Mouse (Mus musculus) mesoderm, embryonic 11.5 days (tissue): Measurements from ENCODE around the gene Gm21987.

Experiments used
- DNase-seq: peaks from one replicate; pipeline ENCODE4 v3.0.0-alpha.2; 2012; ENCODE audit warnings: low read depth, low spot score

Gene Gm21987

DNA sequence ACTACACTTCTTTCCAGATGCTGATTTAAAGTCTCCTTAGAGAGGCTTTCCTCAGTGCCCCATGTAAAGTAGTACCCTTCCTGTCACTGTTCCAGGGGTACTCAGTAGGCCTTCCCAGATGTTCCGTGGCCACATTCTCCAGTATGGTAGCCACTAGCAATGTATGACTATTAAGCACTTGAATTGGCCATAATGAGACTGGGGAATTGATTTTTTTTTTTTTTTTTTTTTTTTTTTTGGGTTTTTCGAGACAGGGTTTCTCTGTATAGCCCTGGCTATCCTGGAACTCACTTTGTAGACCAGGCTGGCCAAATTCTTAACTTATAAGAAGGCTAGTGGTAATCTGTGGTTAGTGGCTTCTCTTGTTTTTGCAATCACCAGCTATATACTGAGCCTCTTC lies 3.0 kb downstream of the Gm21987 start:
- no peak for DNase-seq

- DNase-seq, result no peak
These were observed 3.6 kb downstream of the Gm21987 start for GRCm38 (mm10) chr16:38350361-38350855.

GRCm38 (mm10) chr16:38350939-38351338 lies 4.1 kb downstream of the Gm21987 start:
- no peak for DNase-seq

- no peak for DNase-seq
These were observed 5.2 kb downstream of the Gm21987 start for GRCm38 (mm10) chr16:38352031-38352430.

- no peak for DNase-seq
These were observed 6.0 kb downstream of the Gm21987 start for GRCm38 (mm10) chr16:38352851-38353250.

DNA sequence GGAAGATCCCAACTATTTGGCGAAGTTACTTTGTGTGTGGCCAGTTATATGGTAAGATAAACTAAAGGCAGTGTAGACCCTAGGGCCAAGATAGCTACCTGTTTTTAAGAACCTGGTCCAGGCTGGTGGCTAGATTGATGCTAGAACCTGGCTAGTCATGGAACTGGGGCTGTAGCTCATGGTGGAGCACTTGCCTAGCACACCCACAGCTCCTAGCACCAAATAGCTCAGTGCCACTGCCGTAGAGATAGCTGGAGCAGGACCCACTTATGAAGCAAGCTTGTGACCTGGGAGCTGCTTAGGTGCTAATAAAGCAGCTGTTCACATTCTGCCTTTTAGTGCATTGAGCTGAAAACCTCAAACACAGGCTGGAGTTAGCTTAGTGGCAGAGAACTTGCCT lies 6.8 kb downstream of the Gm21987 start:
- DNase-seq, result no peak

GRCm38 (mm10) chr16:38354185-38354913 lies 7.5 kb downstream of the Gm21987 start:
- DNase-seq, result no peak

DNA sequence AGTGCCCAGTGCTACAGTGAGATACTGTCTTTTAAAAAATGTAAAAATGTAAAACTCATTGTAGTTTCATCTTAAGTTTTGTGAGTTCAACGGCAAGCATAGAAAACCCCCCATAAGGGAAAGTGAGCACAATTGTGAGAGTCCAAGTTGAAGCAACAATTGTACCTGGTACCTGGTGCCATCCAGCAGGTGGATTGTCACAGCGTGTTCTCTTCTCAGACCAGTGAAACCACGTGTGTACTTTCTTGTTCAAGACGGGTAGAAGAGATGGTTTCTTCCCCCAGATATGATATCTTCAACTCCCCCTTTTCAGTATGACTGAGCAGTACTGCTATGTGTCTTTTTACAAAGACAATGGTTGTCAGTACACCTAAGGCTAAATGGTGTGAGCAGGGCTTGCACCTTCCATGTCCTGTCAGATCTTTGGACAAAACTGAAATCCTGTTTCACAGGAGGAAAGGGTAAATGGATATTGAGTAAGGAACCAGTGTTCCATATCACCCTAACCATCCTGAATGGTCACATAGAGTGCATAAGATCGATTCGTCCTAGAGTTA lies 11.5 kb downstream of the Gm21987 start:
- DNase-seq, result no peak

DNA sequence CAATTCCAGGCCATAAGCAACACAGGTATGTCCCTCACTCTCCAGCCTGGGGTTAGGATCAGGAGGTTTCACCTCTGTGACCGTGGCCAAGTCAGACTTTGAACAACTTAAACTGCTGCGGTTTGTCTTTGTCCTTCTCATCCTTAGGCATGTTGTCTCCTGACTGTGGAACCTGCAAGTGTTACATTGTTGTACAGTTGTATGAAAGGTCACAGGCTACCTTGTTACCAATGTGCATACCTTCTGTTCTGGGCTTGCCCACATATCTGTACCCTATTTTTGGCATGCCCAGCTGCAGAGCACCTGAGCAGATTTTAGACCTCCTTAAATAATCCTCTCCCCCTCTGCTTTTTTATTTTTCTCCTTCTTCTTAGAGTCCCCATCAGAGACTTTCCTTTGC lies 12.4 kb downstream of the Gm21987 start:
- DNase-seq, result no peak

DNA sequence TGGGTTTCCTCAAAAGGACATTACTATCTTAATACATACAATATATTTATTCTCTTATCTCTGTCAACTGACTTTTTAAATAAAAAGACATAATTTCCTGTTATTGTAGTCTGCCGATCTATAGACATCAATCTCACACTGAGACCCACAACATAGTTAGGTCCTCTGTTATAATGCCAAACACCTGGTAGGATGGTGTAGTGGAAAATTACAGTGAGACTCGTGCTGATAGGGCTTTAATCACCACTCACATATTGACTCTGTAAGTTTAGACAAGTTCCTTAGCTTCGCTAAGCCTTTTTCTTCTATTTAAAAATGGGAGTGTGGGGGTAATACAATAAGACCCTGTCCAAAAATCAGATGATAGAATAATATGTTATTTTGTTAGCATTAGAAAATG lies 13.0 kb downstream of the Gm21987 start:
- DNase-seq, result no peak

DNA sequence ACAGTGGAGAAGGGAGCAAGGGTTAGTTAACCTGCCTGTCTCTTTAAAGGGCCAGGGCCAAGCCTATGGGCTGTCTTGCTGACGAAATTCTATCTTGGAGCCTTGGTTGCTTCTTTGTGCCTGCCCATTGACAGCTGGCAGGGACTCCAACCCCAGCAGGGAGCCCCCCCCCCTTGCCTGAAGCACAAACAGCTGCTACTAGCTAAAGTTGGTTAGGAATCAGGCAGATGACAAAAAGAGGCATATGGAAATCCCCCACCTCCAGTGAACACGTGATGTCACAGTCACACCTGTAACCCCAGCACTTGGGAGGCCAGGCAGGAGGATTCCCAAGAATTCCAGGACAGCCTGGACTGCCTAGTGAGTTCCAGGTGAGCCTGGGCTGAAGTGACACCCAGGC lies 13.5 kb downstream of the Gm21987 start:
- DNase-seq, result no peak

DNA sequence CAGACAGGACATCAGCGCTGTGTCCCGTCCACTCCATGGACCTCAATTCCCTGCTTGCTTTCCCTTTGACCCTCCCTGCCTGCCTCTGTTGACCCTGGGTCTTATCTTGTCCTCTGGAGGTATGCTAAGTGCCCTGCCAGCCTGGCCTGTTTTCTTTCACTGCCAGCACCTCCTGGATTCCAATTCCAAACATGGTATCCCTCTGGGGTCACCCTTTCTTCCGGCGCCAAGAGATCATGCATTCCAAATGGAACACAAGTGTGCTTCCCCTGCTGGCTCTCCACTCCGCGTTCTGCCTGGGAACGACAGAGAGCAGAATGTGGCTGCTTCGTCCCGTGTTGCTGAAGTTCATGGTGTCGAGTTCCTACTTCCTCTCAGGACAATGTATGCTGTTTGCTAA lies 15.1 kb downstream of the Gm21987 start, which contains the start of gene Popdc2:
Gene Popdc2 (plus strand): TSS at position 277 of the 400 bp plus-strand sequence.
- no peak for DNase-seq

DNA sequence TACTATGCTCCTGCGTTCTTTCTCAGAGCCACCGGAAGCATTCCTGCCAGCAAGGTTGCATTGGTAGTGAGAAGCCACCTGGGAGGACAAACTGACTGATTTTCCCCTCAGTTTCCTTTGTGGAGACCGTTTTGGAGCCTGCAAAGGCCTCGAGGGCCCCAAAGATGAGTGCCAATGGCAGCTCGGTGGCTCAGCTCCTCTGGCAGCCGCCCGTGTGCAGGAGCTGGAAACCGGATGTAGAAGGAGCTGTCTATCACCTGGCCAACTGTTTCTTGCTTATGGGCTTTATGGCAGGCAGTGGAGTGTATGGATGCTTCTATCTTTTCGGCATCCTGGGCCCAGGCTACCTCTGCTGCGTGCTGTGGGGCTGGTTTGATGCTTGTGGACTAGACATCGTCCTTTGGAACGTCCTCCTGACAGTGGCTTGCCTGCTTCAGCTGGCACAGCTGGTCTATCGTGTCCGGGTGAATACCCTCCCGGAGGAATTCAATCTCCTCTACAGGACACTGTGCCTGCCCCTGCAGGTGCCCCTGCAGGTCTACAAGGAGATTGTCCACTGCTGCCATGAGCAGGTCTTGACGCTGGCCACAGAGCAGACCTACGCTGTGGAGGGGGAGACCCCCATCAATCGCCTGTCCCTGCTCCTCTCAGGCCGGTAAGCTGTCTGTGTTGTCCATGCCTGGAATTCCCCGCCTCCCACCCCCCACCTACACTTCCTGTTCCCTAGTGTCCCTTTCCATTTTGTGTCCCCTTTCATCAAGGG lies 15.8 kb downstream of the Gm21987 start:
- no peak for DNase-seq

- DNase-seq, result no peak
These were observed 16.4 kb downstream of the Gm21987 start for GRCm38 (mm10) chr16:38363256-38363595.

DNA sequence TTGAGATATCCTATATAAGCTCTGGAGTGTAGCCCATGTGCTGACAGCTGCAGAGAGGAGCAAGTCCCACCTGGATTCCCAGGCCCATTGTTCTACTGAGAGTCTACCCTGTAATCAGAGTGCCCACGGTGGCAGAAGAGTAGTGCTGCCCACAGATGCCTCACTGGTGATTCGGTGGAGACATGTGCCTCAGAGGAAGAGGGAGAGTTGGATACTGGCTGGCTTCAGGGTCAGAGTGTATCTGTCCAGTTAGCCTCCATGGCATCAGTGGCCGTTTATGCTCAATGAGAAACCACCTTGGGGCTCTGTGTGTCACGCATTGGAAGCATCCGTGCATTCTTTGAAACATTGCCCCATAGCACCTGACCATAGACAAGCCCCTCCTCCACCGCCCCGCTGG lies 16.8 kb downstream of the Gm21987 start:
- DNase-seq, result no peak

GRCm38 (mm10) chr16:38365390-38365789 lies 18.6 kb downstream of the Gm21987 start:
- DNase-seq, result no peak

GRCm38 (mm10) chr16:38366231-38366630 lies 19.4 kb downstream of the Gm21987 start:
- DNase-seq, result no peak

GRCm38 (mm10) chr16:38368336-38368735 lies 21.5 kb downstream of the Gm21987 start:
- no peak for DNase-seq

GRCm38 (mm10) chr16:38369000-38369399 lies 22.2 kb downstream of the Gm21987 start:
- no peak for DNase-seq

DNA sequence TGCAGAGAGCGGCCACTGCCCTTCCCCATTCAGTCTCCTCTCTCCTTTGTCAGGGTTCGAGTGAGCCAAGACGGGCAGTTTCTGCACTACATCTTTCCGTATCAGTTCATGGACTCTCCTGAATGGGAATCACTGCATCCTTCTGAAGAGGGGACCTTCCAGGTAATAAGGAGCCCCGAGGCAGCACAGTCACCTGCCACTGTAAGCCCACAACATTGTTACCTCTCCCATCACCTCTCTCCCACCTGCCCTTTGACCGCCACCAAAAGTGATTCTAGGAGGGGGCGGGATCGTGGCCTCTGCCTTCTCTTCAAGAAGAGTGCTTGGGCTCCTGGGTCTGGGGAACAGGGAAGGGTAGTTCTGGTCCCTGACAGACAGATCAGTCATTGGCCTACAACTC lies 22.6 kb downstream of the Gm21987 start:
- DNase-seq, result no peak

- DNase-seq, result no peak
These were observed 23.2 kb downstream of the Gm21987 start for GRCm38 (mm10) chr16:38369992-38370484.

GRCm38 (mm10) chr16:38370633-38371374 lies 24.0 kb downstream of the Gm21987 start:
- DNase-seq, result no peak
